Mouse (Mus musculus) mesoderm, embryonic 11.5 days (tissue): ENCODE data around the gene Ghdc.

ENCODE experiments used
- DNase-seq: peaks from one replicate; pipeline ENCODE4 v3.0.0-alpha.2; 2012; ENCODE audit warnings: low read depth, low spot score

Ghdc gene

GRCm38 (mm10) chr11:100718866-100719265 is 51.9 kb downstream of the Ghdc start:
- DNase-seq: no peak

GRCm38 (mm10) chr11:100718462-100718861 is 52.3 kb downstream of the Ghdc start:
- DNase-seq: no peak

GRCm38 (mm10) chr11:100716649-100717048 is 54.1 kb downstream of the Ghdc start:
- DNase-seq: no peak
